Mouse (Mus musculus): ENCODE results near the gene Prkd2. TPM values are rescaled to one million over a fixed set of nuclear protein-coding genes. Genes with fewer than 3 reads are reported as not detected.

Gene Prkd2
- total and polyA plus RNA-seq, 3 experiments: 9.8 to 39.0 (median 18.0) TPM

DNA sequence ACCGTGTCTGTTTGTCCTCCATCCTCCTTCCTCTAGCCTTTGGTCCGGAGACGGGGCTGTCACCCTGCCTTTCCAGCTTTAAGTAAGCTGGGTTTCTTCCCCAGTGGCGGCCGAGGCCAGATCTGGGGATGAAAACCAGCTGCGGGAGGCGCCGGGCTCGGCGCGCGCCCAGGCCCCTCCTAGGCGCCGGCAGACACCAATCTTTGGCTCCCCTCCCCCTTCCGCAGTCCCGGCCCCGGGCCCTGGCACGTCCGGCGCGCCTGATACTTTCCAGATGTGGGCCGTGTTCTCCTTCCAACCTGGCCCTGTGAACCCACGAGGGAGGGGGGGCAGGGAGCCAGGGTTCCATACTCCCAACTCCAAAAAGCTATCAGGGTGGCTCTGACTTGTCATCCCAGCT lies 48.2 kb downstream of the Prkd2 start:
- H3K79me2 ChIP-seq (replicated peaks; ENCODE audit: control insufficient read depth, extremely low read depth, insufficient read depth, poor library complexity, severe bottlenecking): no peaks in the 10 kb centered on the region
- no peak overlapping the region for H3K27ac ChIP-seq (ENCODE audit: insufficient read depth, low read depth)
- H3K4me3 ChIP-seq (replicated peaks in 1 of 3; ENCODE audit: low read depth in 2 of 3, low read length in 2 of 3, poor library complexity in 1 of 3): no peak overlapping the region
- dilution Hi-C loops (cut with MboI; ENCODE audit: extremely low pct_ligation_motif_present, extremely low pct_unique_long_range_greater_than_20kb, low sequenced_read_pairs) (no loop called here), in situ Hi-C loops (cut with MboI; ENCODE audit: low pct_ligation_motif_present, low pct_unique_long_range_greater_than_20kb, low sequenced_read_pairs) (no loop called here)
- H3K36me3 ChIP-seq (replicated peaks in 1 of 2; ENCODE audit: control insufficient read depth in 1 of 2, insufficient read depth in 1 of 2, low read length in 1 of 2): peaks cover 5 to 23% of the 10 kb centered on the region in 2 experiments
- H3K27me3 ChIP-seq (replicated peaks): peaks cover 6% of the 10 kb centered on the region
- H3K9ac ChIP-seq (ENCODE audit: insufficient read depth, low read depth): no peak overlapping the region
- peaks cover 6% of the 10 kb centered on the region for H3K9me3 ChIP-seq (replicated peaks; ENCODE audit: low read length)
- DNase-seq (ENCODE audit: extremely low read depth): no peak
- H3K4me1 ChIP-seq (ENCODE audit: control insufficient read depth in 1 of 2, insufficient read depth in 2 of 2): peaks cover 11 to 36% of the 10 kb centered on the region in 2 experiments
- TF ChIP-seq POLR2AphosphoS2 (IDR thresholded peaks at IDR 0.05; ENCODE audit: low read depth, low read length) (no peak), UBTF (IDR thresholded peaks at IDR 0.05; ENCODE audit: low read depth, low read length) (no peak), JUND (conservative IDR thresholded peaks at IDR 0.05; ENCODE audit: low read depth, low read length) (no peak), CHD1 (IDR thresholded peaks at IDR 0.05; ENCODE audit: low read depth, low read length) (no peak), EP300 (IDR thresholded peaks at IDR 0.05; ENCODE audit: low read length) (no peak), POLR2A (IDR thresholded peaks at IDR 0.05; ENCODE audit: low read depth, low read length) (no peak), RCOR1 (conservative IDR thresholded peaks at IDR 0.05; ENCODE audit: low read depth, low read length) (no peak), ZKSCAN1 (IDR thresholded peaks at IDR 0.05; ENCODE audit: borderline replicate concordance, low read depth, low read length) (no peak), GABPA (IDR thresholded peaks at IDR 0.05; ENCODE audit: insufficient replicate concordance, low read depth, low read length) (no peak)
- H3K4me2 ChIP-seq (ENCODE audit: insufficient read depth, low read depth, poor library complexity, severe bottlenecking): no peak overlapping the region

DNA sequence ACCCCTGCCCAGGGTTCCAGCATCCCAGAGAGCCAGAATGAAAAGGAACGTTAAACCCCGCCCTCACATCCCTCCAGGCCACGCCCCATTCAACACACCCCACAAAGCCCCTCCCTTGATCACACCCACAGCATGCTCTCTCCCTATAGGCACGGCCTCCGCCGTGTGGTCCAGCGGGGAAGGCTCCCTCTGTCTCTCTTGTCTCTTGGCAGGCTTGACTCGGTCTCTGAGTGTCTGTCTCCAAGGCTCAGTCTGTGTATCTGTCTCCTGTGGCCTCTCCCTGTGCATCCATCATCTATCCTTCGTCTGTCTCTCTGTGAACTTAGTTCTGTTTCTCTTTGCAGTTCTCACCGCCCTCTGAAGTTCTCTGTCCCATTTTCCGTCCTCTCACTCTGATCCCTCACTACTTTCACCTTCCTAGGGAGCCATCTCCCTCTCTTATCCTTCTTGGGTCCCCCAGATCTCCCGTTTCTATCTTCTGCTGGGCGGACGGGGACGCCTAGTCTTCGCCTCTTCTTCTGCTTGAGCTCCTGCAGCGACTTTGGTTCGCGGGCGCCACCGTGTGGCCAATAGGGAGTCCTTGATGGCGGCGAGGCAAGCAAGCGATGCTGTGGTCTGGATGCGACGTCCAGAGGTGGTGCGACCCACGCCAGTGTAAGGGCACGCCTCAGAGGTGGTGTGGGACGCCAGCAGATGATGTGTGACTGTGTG lies 49.1 kb downstream of the Prkd2 start, which contains the start of gene Gng8:
Gene Gng8, plus strand, starts transcription at position 146 of the 711 bp plus-strand sequence.
- Histone ChIP-seq H3K27me3 (replicated peaks) (peaks cover 6% of the 10 kb centered on the region), H3K36me3 (replicated peaks in 1 of 2; ENCODE audit: control insufficient read depth in 1 of 2, insufficient read depth in 1 of 2, low read length in 1 of 2) (peaks cover 0 to 14% of the 10 kb centered on the region in 2 experiments), H3K9me3 (replicated peaks; ENCODE audit: low read length) (no peaks in the 10 kb centered on the region), H3K4me1 (ENCODE audit: control insufficient read depth in 1 of 2, insufficient read depth in 2 of 2) (peaks cover 11 to 36% of the 10 kb centered on the region in 2 experiments), H3K4me2 (ENCODE audit: insufficient read depth, low read depth, poor library complexity, severe bottlenecking) (peak within 1 kb of the TSS; percentile 98), H3K79me2 (replicated peaks; ENCODE audit: control insufficient read depth, extremely low read depth, insufficient read depth, poor library complexity, severe bottlenecking) (no peaks in the 10 kb centered on the region), H3K27ac (ENCODE audit: insufficient read depth, low read depth) (no peak within 1 kb of the TSS), H3K9ac (ENCODE audit: insufficient read depth, low read depth) (no peak within 1 kb of the TSS), H3K4me3 (replicated peaks in 1 of 3; ENCODE audit: low read depth in 2 of 3, low read length in 2 of 3, poor library complexity in 1 of 3) (peak within 1 kb of the TSS; percentile 14 to 55 (median 40))
- dilution Hi-C loops (cut with MboI; ENCODE audit: extremely low pct_ligation_motif_present, extremely low pct_unique_long_range_greater_than_20kb, low sequenced_read_pairs) (no loop called here), in situ Hi-C loops (cut with MboI; ENCODE audit: low pct_ligation_motif_present, low pct_unique_long_range_greater_than_20kb, low sequenced_read_pairs) (no loop called here)
- DNase-seq (ENCODE audit: extremely low read depth): peak; percentile 89
- TF ChIP-seq SMC3 (IDR thresholded peaks at IDR 0.05; ENCODE audit: low read depth, low read length) (peak; percentile 82), BHLHE40 (IDR thresholded peaks at IDR 0.05; ENCODE audit: low read depth, low read length) (no peak), RAD21 (IDR thresholded peaks at IDR 0.05; ENCODE audit: low read depth, low read length) (peak; percentile 77), HCFC1 (IDR thresholded peaks at IDR 0.05; ENCODE audit: low read depth, low read length) (0 out of 2 replicates have a peak, but pooled peaks have one; percentile 8), MXI1 (IDR thresholded peaks at IDR 0.05; ENCODE audit: low read depth, low read length) (peak; percentile 48; the same call in 1 of the 2 replicates), MYC (IDR thresholded peaks at IDR 0.05; ENCODE audit: low read depth, low read length) (no peak), NELFE (IDR thresholded peaks at IDR 0.05; ENCODE audit: low read depth, low read length) (no peak), SIN3A (IDR thresholded peaks at IDR 0.05; ENCODE audit: low read length) (no peak), ZKSCAN1 (IDR thresholded peaks at IDR 0.05; ENCODE audit: borderline replicate concordance, low read depth, low read length) (no peak), MAX (IDR thresholded peaks at IDR 0.05; ENCODE audit: low read length) (peak; percentile 4; the same call in 1 of the 2 replicates), CHD1 (IDR thresholded peaks at IDR 0.05; ENCODE audit: low read depth, low read length) (no peak), CTCF (conservative IDR thresholded peaks at IDR 0.05 in 1 of 2, IDR thresholded peaks at IDR 0.05 in 1 of 2; ENCODE audit: low read depth in 2 of 2, low read length in 2 of 2) (peak in 1 of 2 experiments; percentile 92; a peak in 2 of 4 replicates), ETS1 (conservative IDR thresholded peaks at IDR 0.05; ENCODE audit: low read depth, low read length) (no peak), MEF2A (IDR thresholded peaks at IDR 0.05; ENCODE audit: borderline replicate concordance, low read depth, low read length) (0 out of 2 replicates have a peak, but pooled peaks have one; percentile 16), NRF1 (IDR thresholded peaks at IDR 0.05; ENCODE audit: low read depth, low read length) (no peak; the same call in 1 of the 2 replicates), TCF12 (IDR thresholded peaks at IDR 0.05; ENCODE audit: low read depth, low read length) (no peak), USF2 (conservative IDR thresholded peaks at IDR 0.05; ENCODE audit: low read depth, low read length) (no peak)
